Mouse (Mus musculus) embryonic facial prominence, embryonic 14.5 days (tissue): ENCODE measurements around the gene Faim. TPM values are rescaled to one million over a fixed set of nuclear protein-coding genes. Genes with fewer than 3 reads are reported as not detected.

Experiments
- ATAC-seq: fragments of 200-750 bp; cut with Nextera tagmentation; 2 replicates; pipeline ENCODE4 v1.8.0; 2017; ENCODE audit warnings: low read depth, moderate number of reproducible peaks, moderate TSS enrichment
- DNase-seq: peaks from one replicate; pipeline ENCODE4 v3.0.0-alpha.2; 2015; ENCODE audit warnings: low spot score
- H3K27ac ChIP-seq: fragments of 300-500 bp; sonication (generic); replicated peaks from 2 replicates; pipeline ENCODE4 v1.5.1; 2014; ENCODE audit warnings: low read depth, mild to moderate bottlenecking, low read length, moderate library complexity
- H3K27me3 ChIP-seq: fragments of 300-500 bp; sonication (generic); replicated peaks from 2 replicates; pipeline ENCODE4 v1.6.1; 2014; ENCODE audit warnings: low read length; ENCODE audit not compliant: control insufficient read depth, insufficient read depth
- H3K36me3 ChIP-seq: fragments of 300-500 bp; sonication (generic); 2 replicates; pipeline ENCODE4 v1.6.1; 2014; ENCODE audit warnings: low read length, mixed read lengths; ENCODE audit not compliant: control insufficient read depth, insufficient read depth
- H3K4me1 ChIP-seq: fragments of 300-500 bp; sonication (generic); 2 replicates; pipeline ENCODE4 v1.6.1; 2014; ENCODE audit warnings: antibody characterized with exemption, low read length; ENCODE audit not compliant: control insufficient read depth, insufficient read depth
- H3K4me2 ChIP-seq: fragments of 300-500 bp; sonication (generic); 2 replicates; pipeline ENCODE4 v1.6.1; 2014; ENCODE audit warnings: low read depth, mild to moderate bottlenecking, low read length, moderate library complexity, mixed read lengths
- H3K4me3 ChIP-seq: fragments of 300-500 bp; sonication (generic); 2 replicates; pipeline ENCODE4 v1.5.1; 2014; ENCODE audit warnings: low read depth, mild to moderate bottlenecking, low read length
- H3K9ac ChIP-seq: fragments of 300-500 bp; sonication (generic); 2 replicates; pipeline ENCODE4 v1.6.1; 2014; ENCODE audit warnings: low read depth, mild to moderate bottlenecking, low read length, moderate library complexity, mixed read lengths
- H3K9me3 ChIP-seq: fragments of 300-500 bp; sonication (generic); 2 replicates; pipeline ENCODE4 v1.6.1; 2016; ENCODE audit warnings: low read length; ENCODE audit not compliant: control insufficient read depth
- WGBS: fragments of 180-500 bp; shearing (Covaris S2); extraction: QIAGEN DNeasy Blood & Tissue Kit; methylation state at CpG from one replicate; pipeline ENCODE4 v1.1.7; 2014; 5-methylcytosine and 5-hydroxymethylcytosine counted together
- polyA plus RNA-seq: library from polyadenylated mRNA; unstranded; fragments of >200 nt; fragmentation: Nextera tagmentation; extraction: Ambion mirVana; gene quantifications from 2 replicates; pipeline ENCODE4 v1.2.1, GENCODE M21; 2014

The Faim gene
- polyA plus RNA-seq, 1 experiment from 2014 or later: 39.7 TPM

GRCm38 (mm10) chr9:99042641-99043040 is 56.5 kb downstream of the Faim start:
- Histone ChIP-seq H3K4me3 (no peak overlapping the region), H3K27me3 (no peaks in the 10 kb centered on the region), H3K4me1 (no peaks in the 10 kb centered on the region), H3K9me3 (no peaks in the 10 kb centered on the region), H3K9ac (no peak overlapping the region), H3K27ac (no peak overlapping the region), H3K4me2 (no peak overlapping the region), H3K36me3 (peaks cover 19% of the 10 kb centered on the region; the same call in 1 of the 2 replicates)
- ATAC-seq (no peak), DNase-seq (no peak)
- 95% methylated on average over 4 of the region's 4 CpGs for WGBS

DNA sequence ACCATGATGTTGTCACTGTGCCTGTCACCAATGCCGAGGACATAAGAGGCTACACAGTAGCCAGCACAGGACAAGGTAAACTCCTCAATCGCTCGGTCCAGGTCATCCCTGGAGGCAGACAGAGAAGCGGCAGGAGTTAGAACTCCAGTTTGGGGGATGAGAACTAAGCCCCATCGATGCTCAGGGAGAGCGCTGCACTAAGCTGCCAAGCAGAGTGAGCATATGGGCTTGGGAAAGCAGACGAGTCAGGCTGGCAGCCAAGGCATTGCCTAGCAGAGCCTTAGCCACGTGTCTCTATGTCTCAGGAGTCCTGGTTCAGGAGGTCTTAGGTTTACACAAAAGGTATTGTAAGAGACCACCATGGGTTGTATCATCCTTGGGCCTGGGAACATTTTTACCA is 58.6 kb downstream of the Faim start:
- no peaks in the 10 kb centered on the region for H3K9me3 ChIP-seq
- H3K9ac ChIP-seq: no peak overlapping the region
- no peak overlapping the region for H3K4me2 ChIP-seq
- H3K27me3 ChIP-seq: no peaks in the 10 kb centered on the region
- DNase-seq: no peak
- ATAC-seq: no peak
- 83% methylated on average over 8 of the region's 8 CpGs for WGBS
- H3K4me3 ChIP-seq: no peak overlapping the region
- H3K36me3 ChIP-seq: peaks cover 10% of the 10 kb centered on the region; the same call in 1 of the 2 replicates
- H3K27ac ChIP-seq: no peak overlapping the region
- no peaks in the 10 kb centered on the region for H3K4me1 ChIP-seq

DNA sequence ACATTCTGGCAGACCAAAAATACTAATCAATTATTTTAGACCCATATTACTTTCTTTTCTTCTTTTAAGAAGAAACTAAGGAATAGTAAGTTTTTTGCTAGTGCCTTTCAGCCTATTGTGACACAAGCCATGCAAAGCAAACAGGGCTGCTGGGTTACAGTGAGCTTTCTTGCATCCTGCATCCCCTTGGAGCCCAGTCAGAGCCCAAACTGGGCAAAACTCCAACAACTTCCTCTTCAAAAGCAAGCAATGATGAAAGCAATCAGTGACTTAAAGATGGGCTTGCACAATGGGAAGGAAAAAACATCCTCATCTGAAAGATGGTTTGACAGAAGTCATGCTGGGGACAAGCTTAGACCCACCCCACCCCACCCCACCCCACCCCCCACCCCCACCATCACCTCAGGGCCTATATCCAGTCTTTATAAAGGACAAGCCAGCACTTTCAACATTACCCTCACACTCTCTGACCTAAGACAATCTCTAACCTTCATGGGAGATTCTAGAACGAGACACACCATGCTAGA is 62.6 kb downstream of the Faim start:
- Histone ChIP-seq H3K9ac (no peak overlapping the region), H3K4me1 (no peaks in the 10 kb centered on the region), H3K4me3 (no peak overlapping the region), H3K27ac (no peak overlapping the region), H3K27me3 (no peaks in the 10 kb centered on the region), H3K4me2 (no peak overlapping the region), H3K36me3 (peaks cover 7% of the 10 kb centered on the region; the same call in 1 of the 2 replicates), H3K9me3 (no peaks in the 10 kb centered on the region)
- ATAC-seq (no peak), DNase-seq (peak; percentile 71)
- 63% methylated on average over 1 of the region's 1 CpGs for WGBS

- H3K27ac ChIP-seq: no peak overlapping the region
- ATAC-seq (no peak), DNase-seq (no peak)
- no peak overlapping the region for H3K9ac ChIP-seq
- H3K4me2 ChIP-seq: no peak overlapping the region
- no peak overlapping the region for H3K4me3 ChIP-seq
- H3K27me3 ChIP-seq: no peaks in the 10 kb centered on the region
- no peaks in the 10 kb centered on the region for H3K9me3 ChIP-seq
- H3K36me3 ChIP-seq: peaks cover 7% of the 10 kb centered on the region; the same call in 1 of the 2 replicates
- H3K4me1 ChIP-seq: no peaks in the 10 kb centered on the region
- 59% methylated on average over 6 of the region's 6 CpGs for WGBS
Observed at GRCm38 (mm10) chr9:99049760-99050159, 63.6 kb downstream of the Faim start.

Other genes with a start within 250 kb of the Faim start
- gene Prr23a1, start 143.9 kb upstream of the Faim start, polyA plus RNA-seq: not detected in 2 replicates
- not detected in 2 replicates for gene Prr23a2, start 129.9 kb upstream of the Faim start, polyA plus RNA-seq
- gene Prr23a3, start 121.6 kb upstream of the Faim start, polyA plus RNA-seq: not detected in 2 replicates
- not detected in 2 replicates for gene 7420426K07Rik, start 83.3 kb upstream of the Faim start, polyA plus RNA-seq
- gene Foxl2, start 31.1 kb upstream of the Faim start, polyA plus RNA-seq: 1.0 and 1.5 TPM in 2 replicates
- not detected in 2 replicates for gene Gm1123, start 49.3 kb downstream of the Faim start, polyA plus RNA-seq
- 1.3 and 1.6 TPM in 2 replicates for gene Pik3cb, start 154.2 kb downstream of the Faim start, polyA plus RNA-seq